Mouse (Mus musculus) cortical plate, adult 2 months (tissue): ENCODE results near the gene Otop2.
A peak's percentile ranks its signal among the peaks of the same experiment; 100 is the strongest.

ENCODE experiments used
- CTCF ChIP-seq: fragments of 200-500 bp; IDR thresholded peaks from 2 replicates; pipeline ENCODE4 v1.5.1; 2011; ENCODE audit warnings: mild to moderate bottlenecking, control low read depth, low read length; ENCODE audit not compliant: insufficient read depth; ENCODE audit errors: extremely low read depth
- POLR2A ChIP-seq: fragments of 200-500 bp; IDR thresholded peaks from 2 replicates; pipeline ENCODE4 v1.6.1; 2011; ENCODE audit warnings: mild to moderate bottlenecking, low read length, control low read depth; ENCODE audit not compliant: insufficient read depth; ENCODE audit errors: extremely low read depth

DNA sequence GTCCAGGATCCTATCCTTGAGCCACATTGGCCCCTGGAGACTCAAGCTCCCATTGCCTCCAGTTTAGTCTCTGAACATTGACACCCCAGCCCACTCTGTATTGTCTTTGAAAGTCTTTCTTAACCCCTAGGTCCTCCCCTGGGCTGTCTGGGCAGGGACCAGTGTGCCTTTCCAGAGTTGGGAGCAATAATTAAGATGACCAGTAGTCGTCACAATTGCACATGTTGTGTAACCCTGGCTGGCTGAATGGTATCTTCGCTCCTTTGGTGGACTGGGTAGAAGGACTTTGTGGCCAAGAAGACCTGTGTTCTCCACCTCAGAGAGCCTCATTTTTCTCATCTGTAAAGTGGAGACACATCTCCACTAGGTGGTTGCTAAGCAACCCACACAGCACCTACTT is 7.3 kb downstream of the Otop2 start:
- TF ChIP-seq CTCF (0 out of 2 replicates have a peak, but pooled peaks have one; percentile 24), POLR2A (no peak)
